Mouse (Mus musculus) G1E (cell line): ENCODE results near the gene Kcnn3. TPM values are rescaled to one million over a fixed set of nuclear protein-coding genes. Genes with fewer than 3 reads are reported as not detected.

ENCODE experiments used
- ATAC-seq: 2 replicates; pipeline ENCODE4 v1.8.0; 2016; ENCODE audit warnings: mild to moderate bottlenecking; ENCODE audit not compliant: insufficient number of reproducible peaks, poor library complexity, low FRiP score, severe bottlenecking; ENCODE audit errors: extremely low read depth
- DNase-seq: peaks from one replicate; pipeline ENCODE4 v3.0.0; 2012; ENCODE audit warnings: low spot score
- H3K27me3 ChIP-seq: 2 replicates; pipeline ENCODE4 v1.6.1; 2012; ENCODE audit warnings: mild to moderate bottlenecking, low read length, inconsistent platforms; ENCODE audit not compliant: insufficient read depth
- H3K36me3 ChIP-seq: replicated peaks from 2 replicates; pipeline ENCODE3; 2012; ENCODE audit warnings: mild to moderate bottlenecking, inconsistent platforms
- H3K4me1 ChIP-seq: 2 replicates; pipeline ENCODE4 v1.6.1; 2012; ENCODE audit warnings: low read depth, low read length, inconsistent platforms, mixed read lengths; ENCODE audit not compliant: insufficient read depth
- H3K4me3 ChIP-seq: 2 replicates; pipeline ENCODE4 v1.5.1; 2012; ENCODE audit warnings: low read depth, mild to moderate bottlenecking, inconsistent platforms, low read length, moderate library complexity, mixed read lengths
- H3K9me3 ChIP-seq: replicated peaks from 2 replicates; pipeline ENCODE4 v1.6.1; 2012; ENCODE audit warnings: inconsistent platforms
- CTCF ChIP-seq: IDR thresholded peaks from 2 replicates; pipeline ENCODE4 v1.5.1; 2012; ENCODE audit warnings: low read depth, low read length, inconsistent platforms, mixed read lengths
- GATA1 ChIP-seq: IDR thresholded peaks from 2 replicates; pipeline ENCODE4 v1.6.1; 2012; ENCODE audit warnings: borderline replicate concordance, low read length, inconsistent platforms, mixed read lengths
- GATA2 ChIP-seq: IDR thresholded peaks from 2 replicates; pipeline ENCODE4 v1.6.1; 2012; ENCODE audit warnings: low read depth, low read length, inconsistent platforms, borderline replicate concordance
- POLR2AphosphoS5 ChIP-seq: IDR thresholded peaks from 2 replicates; pipeline ENCODE4 v1.6.1; 2012; ENCODE audit warnings: low read depth, low read length, inconsistent platforms; ENCODE audit not compliant: insufficient replicate concordance
- TAL1 ChIP-seq: conservative IDR thresholded peaks from 2 replicates; pipeline ENCODE4 v1.6.1; 2012; ENCODE audit warnings: low read depth, low read length, inconsistent platforms, mixed read lengths
- polyA plus RNA-seq: library from polyadenylated mRNA; stranded (reverse); fragments of >175 nt; gene quantifications from 2 replicates; pipeline ENCODE4 v1.2.3, GENCODE M21; 2012
- total RNA-seq, 2 experiments: library from RNA; stranded (forward) in 1 of 2; stranded (reverse) in 1 of 2; fragments of 200-1000 nt in 1 of 2; fragments of >200 nt in 1 of 2; fragmentation: Nextera tagmentation in 1 of 2; gene quantifications; 2 replicates each; pipeline ENCODE4 v1.2.3; 2014 to 2017

The Kcnn3 gene
- total and polyA plus RNA-seq, 3 experiments, result 0.16 TPM; not detected in 2

DNA sequence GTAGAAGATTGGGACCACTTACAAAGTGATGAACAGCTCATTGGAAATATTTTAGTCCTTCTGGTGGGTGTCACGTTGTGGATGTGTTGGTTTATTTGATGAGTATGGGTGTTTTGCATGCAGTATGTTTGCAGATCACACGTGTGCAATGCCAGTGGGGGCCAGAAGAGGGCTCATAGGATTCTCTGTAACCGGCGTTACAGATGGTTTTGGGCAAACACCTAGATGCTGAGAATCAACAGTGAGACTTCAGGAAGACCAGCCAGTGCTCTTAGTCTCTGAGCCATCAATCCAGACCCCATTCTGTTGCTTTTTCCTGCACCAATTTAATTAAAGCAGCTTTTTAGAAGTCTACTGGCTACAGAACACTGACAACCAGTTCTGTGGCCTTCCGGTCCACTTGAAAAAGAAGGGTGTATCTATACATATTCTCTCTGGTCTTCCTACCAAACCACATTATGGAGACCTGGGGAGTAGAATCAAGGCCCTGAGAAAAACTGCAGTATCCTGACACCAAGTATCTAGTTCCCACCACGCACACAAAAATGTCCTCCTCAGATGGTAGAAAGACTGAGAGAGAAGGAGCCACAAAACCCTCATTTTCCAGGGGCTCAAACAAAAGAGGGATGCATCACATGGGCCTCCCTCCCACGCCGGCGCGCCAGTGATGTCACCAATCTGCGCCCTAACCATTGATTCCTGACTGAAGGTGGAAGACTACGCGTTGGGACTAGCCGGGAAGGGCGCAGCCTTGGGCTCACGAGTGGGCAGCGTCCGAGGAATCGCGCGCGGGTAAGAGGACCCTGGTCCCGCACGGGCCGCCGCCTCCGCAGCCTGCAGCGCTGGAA, 194.6 kb downstream of the Kcnn3 start, which contains the start of gene Adar:
Adar (plus strand) TSS at position 664 of the 848 bp plus-strand sequence.
- Histone ChIP-seq H3K9me3 (no peaks in the 10 kb centered on the region), H3K4me1 (peaks cover 38% of the 10 kb centered on the region), H3K4me3 (peak within 1 kb of the TSS; percentile 99), H3K27me3 (peaks cover 17% of the 10 kb centered on the region), H3K36me3 (peaks cover 19% of the 10 kb centered on the region)
- DNase-seq (peak; percentile 83), ATAC-seq (peak; percentile 60)
- TF ChIP-seq CTCF (peak; percentile 36; the same call in 1 of the 2 replicates), TAL1 (no peak), POLR2AphosphoS5 (no peak)

- peaks cover 25% of the 10 kb centered on the region for H3K36me3 ChIP-seq
- ATAC-seq, result no peak
- peaks cover 14% of the 10 kb centered on the region for H3K27me3 ChIP-seq
- TF ChIP-seq GATA2 (no peak), TAL1 (no peak), CTCF (no peak), POLR2AphosphoS5 (no peak), GATA1 (no peak)
- peak overlapping the region; percentile 99 for H3K4me3 ChIP-seq
- H3K9me3 ChIP-seq, result no peaks in the 10 kb centered on the region
- H3K4me1 ChIP-seq, result peaks cover 38% of the 10 kb centered on the region
- DNase-seq, result no peak
These were observed 195.4 kb downstream of the Kcnn3 start for GRCm38 (mm10) chr3:89715207-89715966.

GRCm38 (mm10) chr3:89715967-89716256, 195.9 kb downstream of the Kcnn3 start:
- peaks cover 38% of the 10 kb centered on the region for H3K4me1 ChIP-seq
- ATAC-seq (no peak), DNase-seq (no peak)
- H3K9me3 ChIP-seq, result no peaks in the 10 kb centered on the region
- H3K4me3 ChIP-seq, result peak overlapping the region; percentile 99
- TF ChIP-seq GATA2, result no peak
- TF ChIP-seq CTCF, result no peak
- no peak for TF ChIP-seq GATA1
- no peak for TF ChIP-seq POLR2AphosphoS5
- TF ChIP-seq TAL1, result no peak
- peaks cover 12% of the 10 kb centered on the region for H3K27me3 ChIP-seq
- peaks cover 29% of the 10 kb centered on the region for H3K36me3 ChIP-seq

- H3K27me3 ChIP-seq, result no peaks in the 10 kb centered on the region
- peaks cover 22% of the 10 kb centered on the region for H3K4me1 ChIP-seq
- TF ChIP-seq GATA1 (no peak), GATA2 (no peak), POLR2AphosphoS5 (no peak), TAL1 (no peak), CTCF (no peak)
- ATAC-seq, result no peak
- DNase-seq, result no peak
- no peaks in the 10 kb centered on the region for H3K9me3 ChIP-seq
- peaks cover 50% of the 10 kb centered on the region for H3K36me3 ChIP-seq
- no peak overlapping the region for H3K4me3 ChIP-seq
These were observed 202.1 kb downstream of the Kcnn3 start for GRCm38 (mm10) chr3:89722032-89722431.

DNA sequence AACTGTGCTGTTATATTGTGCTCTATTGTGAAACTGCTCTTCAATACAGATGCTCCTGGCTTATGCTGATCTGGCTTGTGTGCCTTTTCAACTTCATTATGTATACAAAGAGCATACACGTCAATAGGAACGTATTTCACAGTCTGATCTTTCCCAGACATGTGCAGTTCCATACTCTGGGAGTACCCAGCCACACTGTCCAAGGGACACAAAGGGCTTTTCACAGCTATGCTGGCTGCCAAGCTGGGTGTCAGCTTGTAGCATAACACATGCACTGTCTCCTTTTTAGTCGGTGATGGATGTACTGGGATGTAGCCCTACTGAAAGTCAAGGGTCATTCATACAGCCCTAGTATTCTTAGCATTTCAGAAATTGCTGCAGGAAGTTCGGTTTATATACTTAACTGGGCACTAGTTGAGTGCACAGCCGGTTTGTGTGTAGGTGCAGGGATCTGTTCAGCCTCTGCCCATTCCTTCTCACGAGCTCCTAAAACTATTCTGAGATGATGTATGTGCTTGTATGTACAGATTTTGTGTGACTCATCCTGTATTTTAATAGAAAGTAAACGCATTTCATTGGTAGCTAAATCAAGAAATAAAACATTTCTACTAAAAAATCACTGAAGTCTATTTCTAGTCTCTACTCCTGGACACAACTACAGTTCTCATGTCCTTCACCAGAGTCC, 203.6 kb downstream of the Kcnn3 start:
- DNase-seq (no peak), ATAC-seq (no peak)
- Histone ChIP-seq H3K4me3 (no peak overlapping the region), H3K36me3 (peaks cover 39% of the 10 kb centered on the region), H3K4me1 (peaks cover 19% of the 10 kb centered on the region), H3K27me3 (no peaks in the 10 kb centered on the region), H3K9me3 (no peaks in the 10 kb centered on the region)
- no peak for TF ChIP-seq TAL1
- no peak for TF ChIP-seq POLR2AphosphoS5
- no peak for TF ChIP-seq GATA2
- no peak for TF ChIP-seq CTCF

Other genes with a start within 250 kb of the Kcnn3 start
- not detected in 2 replicates for gene Slc50a1, start 249.6 kb upstream of the Kcnn3 start, total RNA-seq (2014; fragmentation: Nextera tagmentation)
- gene Slc50a1, start 249.6 kb upstream of the Kcnn3 start, total RNA-seq (2017), result 0.66 TPM in 1 of 2 replicates, not detected in the other
- gene Slc50a1, start 249.6 kb upstream of the Kcnn3 start, polyA plus RNA-seq, result not detected in 2 replicates
- gene Efna1, start 239.0 kb upstream of the Kcnn3 start, total RNA-seq (2014; fragmentation: Nextera tagmentation), result not detected in 2 replicates
- 0.05 and 0.12 TPM in 2 replicates for gene Efna1, start 239.0 kb upstream of the Kcnn3 start, total RNA-seq (2017)
- gene Efna1, start 239.0 kb upstream of the Kcnn3 start, polyA plus RNA-seq, result not detected in 2 replicates
- not detected in 2 replicates for gene Efna3, start 197.2 kb upstream of the Kcnn3 start, total RNA-seq (2014; fragmentation: Nextera tagmentation)
- 0.06 TPM in 1 of 2 replicates, not detected in the other for gene Efna3, start 197.2 kb upstream of the Kcnn3 start, total RNA-seq (2017)
- not detected in 2 replicates for gene Efna3, start 197.2 kb upstream of the Kcnn3 start, polyA plus RNA-seq
- gene Efna4, start 182.1 kb upstream of the Kcnn3 start, total RNA-seq (2014; fragmentation: Nextera tagmentation), result not detected in 2 replicates
- 0.12 TPM in 1 of 2 replicates, not detected in the other for gene Efna4, start 182.1 kb upstream of the Kcnn3 start, total RNA-seq (2017)
- gene Efna4, start 182.1 kb upstream of the Kcnn3 start, polyA plus RNA-seq, result not detected in 2 replicates
- gene Adam15, start 170.2 kb upstream of the Kcnn3 start, total RNA-seq (2014; fragmentation: Nextera tagmentation), result not detected in 2 replicates
- gene Adam15, start 170.2 kb upstream of the Kcnn3 start, total RNA-seq (2017), result 0.17 and 1.4 TPM in 2 replicates
- gene Adam15, start 170.2 kb upstream of the Kcnn3 start, polyA plus RNA-seq, result 0.05 and 0.10 TPM in 2 replicates
- not detected in 2 replicates for gene Dcst2, start 158.2 kb upstream of the Kcnn3 start, total RNA-seq (2014; fragmentation: Nextera tagmentation)
- not detected in 2 replicates for gene Dcst2, start 158.2 kb upstream of the Kcnn3 start, total RNA-seq (2017)
- not detected in 2 replicates for gene Dcst2, start 158.2 kb upstream of the Kcnn3 start, polyA plus RNA-seq
- gene Dcst1, start 154.9 kb upstream of the Kcnn3 start, total RNA-seq (2014; fragmentation: Nextera tagmentation), result not detected in 2 replicates
- gene Dcst1, start 154.9 kb upstream of the Kcnn3 start, total RNA-seq (2017), result 0.06 and 0.22 TPM in 2 replicates
- gene Dcst1, start 154.9 kb upstream of the Kcnn3 start, polyA plus RNA-seq, result not detected in 2 replicates
- gene Zbtb7b, start 125.4 kb upstream of the Kcnn3 start, total RNA-seq (2014; fragmentation: Nextera tagmentation), result 32.9 and 34.2 TPM in 2 replicates
- 23.3 and 31.4 TPM in 2 replicates for gene Zbtb7b, start 125.4 kb upstream of the Kcnn3 start, total RNA-seq (2017)
- 123 and 126 TPM in 2 replicates for gene Zbtb7b, start 125.4 kb upstream of the Kcnn3 start, polyA plus RNA-seq
- 3.7 and 6.7 TPM in 2 replicates for gene Lenep, start 117.4 kb upstream of the Kcnn3 start, total RNA-seq (2014; fragmentation: Nextera tagmentation)
- gene Lenep, start 117.4 kb upstream of the Kcnn3 start, total RNA-seq (2017), result 0.98 and 1.8 TPM in 2 replicates
- gene Lenep, start 117.4 kb upstream of the Kcnn3 start, polyA plus RNA-seq, result 0.03 and 0.12 TPM in 2 replicates
- 19.7 and 22.0 TPM in 2 replicates for gene Flad1, start 108.3 kb upstream of the Kcnn3 start, total RNA-seq (2014; fragmentation: Nextera tagmentation)
- gene Flad1, start 108.3 kb upstream of the Kcnn3 start, total RNA-seq (2017), result 18.0 and 22.0 TPM in 2 replicates
- 12.5 and 17.8 TPM in 2 replicates for gene Flad1, start 108.3 kb upstream of the Kcnn3 start, polyA plus RNA-seq
- 92.2 and 99.8 TPM in 2 replicates for gene Cks1b, start 101.8 kb upstream of the Kcnn3 start, total RNA-seq (2014; fragmentation: Nextera tagmentation)
- 182 and 184 TPM in 2 replicates for gene Cks1b, start 101.8 kb upstream of the Kcnn3 start, total RNA-seq (2017)
- 75.1 and 86.2 TPM in 2 replicates for gene Cks1b, start 101.8 kb upstream of the Kcnn3 start, polyA plus RNA-seq
- gene Shc1, start 101.7 kb upstream of the Kcnn3 start, total RNA-seq (2014; fragmentation: Nextera tagmentation), result 61.7 and 124 TPM in 2 replicates
- gene Shc1, start 101.7 kb upstream of the Kcnn3 start, total RNA-seq (2017), result 40.9 and 47.6 TPM in 2 replicates
- gene Shc1, start 101.7 kb upstream of the Kcnn3 start, polyA plus RNA-seq, result 111 and 118 TPM in 2 replicates
- gene Pygo2, start 90.0 kb upstream of the Kcnn3 start, total RNA-seq (2014; fragmentation: Nextera tagmentation), result 30.9 and 62.1 TPM in 2 replicates
- gene Pygo2, start 90.0 kb upstream of the Kcnn3 start, total RNA-seq (2017), result 20.9 and 22.2 TPM in 2 replicates
- 201 and 246 TPM in 2 replicates for gene Pygo2, start 90.0 kb upstream of the Kcnn3 start, polyA plus RNA-seq
- 9.0 and 12.1 TPM in 2 replicates for gene Pbxip1, start 83.5 kb upstream of the Kcnn3 start, total RNA-seq (2014; fragmentation: Nextera tagmentation)
- gene Pbxip1, start 83.5 kb upstream of the Kcnn3 start, total RNA-seq (2017), result 15.0 and 16.4 TPM in 2 replicates
- 8.3 and 9.0 TPM in 2 replicates for gene Pbxip1, start 83.5 kb upstream of the Kcnn3 start, polyA plus RNA-seq
- gene Pmvk, start 65.6 kb upstream of the Kcnn3 start, total RNA-seq (2014; fragmentation: Nextera tagmentation), result 12.1 and 17.8 TPM in 2 replicates
- gene Pmvk, start 65.6 kb upstream of the Kcnn3 start, total RNA-seq (2017), result 46.6 and 48.1 TPM in 2 replicates
- gene Pmvk, start 65.6 kb upstream of the Kcnn3 start, polyA plus RNA-seq, result 14.9 and 26.1 TPM in 2 replicates
- gene Adar, start 194.9 kb downstream of the Kcnn3 start, total RNA-seq (2014; fragmentation: Nextera tagmentation), result 42.1 and 49.8 TPM in 2 replicates
- 37.0 and 37.3 TPM in 2 replicates for gene Adar, start 194.9 kb downstream of the Kcnn3 start, total RNA-seq (2017)
- gene Adar, start 194.9 kb downstream of the Kcnn3 start, polyA plus RNA-seq, result 13.2 and 16.0 TPM in 2 replicates
- gene Chrnb2, start 244.5 kb downstream of the Kcnn3 start, total RNA-seq (2014; fragmentation: Nextera tagmentation), result 2.0 and 2.2 TPM in 2 replicates
- gene Chrnb2, start 244.5 kb downstream of the Kcnn3 start, total RNA-seq (2017), result 1.2 and 1.3 TPM in 2 replicates
- 0.14 and 0.23 TPM in 2 replicates for gene Chrnb2, start 244.5 kb downstream of the Kcnn3 start, polyA plus RNA-seq